Mouse (Mus musculus) E14TG2a.4 (cell line): ENCODE data around the gene Nxpe2.

ENCODE experiments used
- CTCF ChIP-seq: conservative IDR thresholded peaks from 2 replicates; pipeline ENCODE4 v1.5.1; 2014; ENCODE audit warnings: low read length
- POU5F1 ChIP-seq: IDR thresholded peaks from 2 replicates; pipeline ENCODE4 v1.6.1; 2014; ENCODE audit warnings: low read length, borderline replicate concordance

DNA sequence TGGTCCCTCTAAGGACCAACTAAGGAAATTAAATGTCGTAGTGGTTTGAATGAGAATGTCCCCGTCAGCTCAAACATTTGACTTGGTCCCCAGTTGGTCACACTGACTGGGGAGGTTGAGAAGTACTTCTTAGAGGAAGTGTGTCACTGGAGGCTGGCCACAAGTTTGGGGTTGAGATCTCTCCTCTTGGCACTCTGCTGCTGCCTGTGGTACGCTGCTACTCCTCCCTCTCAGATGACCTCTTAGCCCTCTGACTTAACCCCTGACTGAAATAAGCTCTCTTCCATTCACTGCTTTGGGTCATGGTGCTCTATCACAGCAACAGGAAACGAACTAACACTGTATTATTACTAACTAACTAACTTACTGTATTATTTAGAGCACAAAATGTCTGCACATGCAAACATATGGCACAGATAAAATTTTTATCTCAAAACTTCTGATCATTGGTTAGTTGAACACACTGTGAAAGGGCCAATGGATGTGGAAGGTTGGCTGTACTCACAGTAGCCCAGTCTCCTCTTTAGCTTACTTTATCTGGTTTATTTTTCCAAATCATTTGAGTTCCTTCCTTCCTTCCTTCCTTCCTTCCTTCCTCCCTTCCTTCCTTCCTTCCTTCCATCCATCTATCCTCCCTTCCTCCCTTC, 20.1 kb upstream of the Nxpe2 start:
- no peak for TF ChIP-seq CTCF
- TF ChIP-seq POU5F1 = no peak
